Mouse (Mus musculus): ENCODE results near the gene Wdr24. TPM values are rescaled to one million over a fixed set of nuclear protein-coding genes. Genes with fewer than 3 reads are reported as not detected.

The Wdr24 gene
- polyA plus RNA-seq, 1 experiment from 2014 or later: 27.8 TPM

DNA sequence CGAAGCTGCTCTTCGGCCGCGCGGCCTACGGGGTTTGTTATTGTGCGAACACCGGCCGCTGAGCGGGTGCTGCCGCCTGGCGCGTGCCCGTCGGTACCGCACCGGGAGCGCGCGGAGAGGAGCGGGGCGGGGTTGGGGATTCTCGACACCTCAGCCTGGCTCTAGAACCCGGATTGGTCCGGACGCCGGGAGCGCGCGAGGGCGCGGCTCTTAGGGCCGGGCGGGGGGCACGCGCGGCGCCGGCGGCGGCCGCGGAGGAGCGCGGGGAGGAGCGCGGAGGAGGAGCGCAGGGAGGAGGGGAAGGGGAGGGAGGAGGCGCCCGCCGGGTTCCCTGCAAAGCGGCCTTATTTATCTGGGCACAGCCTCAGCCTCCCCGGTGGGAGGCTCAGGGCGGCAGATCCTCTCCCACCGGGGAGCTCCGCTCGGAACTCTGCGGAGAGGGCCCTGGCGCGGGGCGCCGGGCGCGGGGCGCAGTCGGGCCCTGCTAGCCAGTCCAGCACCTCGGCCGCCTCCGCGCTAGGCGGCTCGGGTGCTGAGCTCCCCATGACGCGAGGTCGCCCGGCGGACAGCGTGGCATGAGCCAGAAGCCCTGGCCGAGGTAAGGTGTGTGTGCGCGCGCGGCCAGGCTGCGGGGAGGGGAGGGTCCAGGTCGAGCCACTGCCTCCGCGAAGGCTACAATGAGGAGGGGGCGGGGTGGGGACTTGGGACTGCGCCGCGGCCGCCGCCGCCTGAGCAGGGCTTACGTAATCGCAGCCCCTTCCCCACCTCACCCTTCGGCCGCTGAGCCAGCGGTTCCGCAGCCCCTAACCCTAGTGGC lies 14.4 kb upstream of the Wdr24 start, which contains the start of gene Fbxl16:
Fbxl16 (plus strand) TSS at position 297 of the 817 bp plus-strand sequence.
- H3K27ac ChIP-seq: peak within 1 kb of the TSS; percentile 97
- H3K36me3 ChIP-seq (replicated peaks): no peaks in the 10 kb centered on the region
- H3K4me1 ChIP-seq: peaks cover 47% of the 10 kb centered on the region
- H3K4me2 ChIP-seq: peak within 1 kb of the TSS; percentile 80
- H3K9me3 ChIP-seq: no peaks in the 10 kb centered on the region
- H3K4me3 ChIP-seq (replicated peaks): peak within 1 kb of the TSS; percentile 85
- peak; percentile 86 for ATAC-seq (ENCODE audit: low FRiP score)
- under 1% methylated on average over 76 of the region's 100 CpGs for WGBS
- peak within 1 kb of the TSS; percentile 97 for H3K9ac ChIP-seq
- H3K27me3 ChIP-seq: peaks cover 20% of the 10 kb centered on the region

- H3K4me2 ChIP-seq: peak overlapping the region; percentile 80
- peak overlapping the region; percentile 85 for H3K4me3 ChIP-seq (replicated peaks)
- ATAC-seq (ENCODE audit: low FRiP score): peak; percentile 67
- peaks cover 20% of the 10 kb centered on the region for H3K27me3 ChIP-seq
- H3K27ac ChIP-seq: peak overlapping the region; percentile 97
- H3K36me3 ChIP-seq (replicated peaks): no peaks in the 10 kb centered on the region
- peaks cover 44% of the 10 kb centered on the region for H3K4me1 ChIP-seq
- WGBS: 11% methylated on average over 25 of the region's 25 CpGs
- peak overlapping the region; percentile 97 for H3K9ac ChIP-seq
- H3K9me3 ChIP-seq: no peaks in the 10 kb centered on the region
Observed at GRCm38 (mm10) chr17:25809606-25810340, 13.7 kb upstream of the Wdr24 start.

- no peak overlapping the region for H3K9ac ChIP-seq
- peak overlapping the region; percentile 80 for H3K4me2 ChIP-seq
- no peak for ATAC-seq (ENCODE audit: low FRiP score)
- no peaks in the 10 kb centered on the region for H3K36me3 ChIP-seq (replicated peaks)
- WGBS: 81% methylated on average over 4 of the region's 4 CpGs
- H3K4me3 ChIP-seq (replicated peaks): 0 out of 2 replicates have a peak overlapping the region, but pooled peaks have one; percentile 85
- H3K4me1 ChIP-seq: peaks cover 44% of the 10 kb centered on the region
- H3K9me3 ChIP-seq: no peaks in the 10 kb centered on the region
- H3K27ac ChIP-seq: no peak overlapping the region
- peaks cover 20% of the 10 kb centered on the region for H3K27me3 ChIP-seq
Observed at GRCm38 (mm10) chr17:25810890-25811289, 12.5 kb upstream of the Wdr24 start.

GRCm38 (mm10) chr17:25813471-25813870 lies 10.0 kb upstream of the Wdr24 start:
- Histone ChIP-seq H3K4me2 (peak overlapping the region; percentile 13; the same call in 1 of the 2 replicates), H3K36me3 (replicated peaks) (peaks cover 22% of the 10 kb centered on the region), H3K27me3 (peaks cover 35% of the 10 kb centered on the region), H3K4me3 (replicated peaks) (0 out of 2 replicates have a peak overlapping the region, but pooled peaks have one; percentile 3), H3K4me1 (peaks cover 37% of the 10 kb centered on the region), H3K27ac (no peak overlapping the region), H3K9ac (0 out of 2 replicates have a peak overlapping the region, but pooled peaks have one; percentile 21), H3K9me3 (no peaks in the 10 kb centered on the region)
- 4% methylated on average over 20 of the region's 20 CpGs for WGBS
- ATAC-seq (ENCODE audit: low FRiP score): no peak

- Histone ChIP-seq H3K9me3 (no peaks in the 10 kb centered on the region), H3K4me1 (peaks cover 19% of the 10 kb centered on the region), H3K27me3 (peaks cover 46% of the 10 kb centered on the region), H3K4me2 (no peak overlapping the region), H3K9ac (no peak overlapping the region), H3K36me3 (replicated peaks) (peaks cover 26% of the 10 kb centered on the region), H3K4me3 (replicated peaks) (no peak overlapping the region), H3K27ac (no peak overlapping the region)
- ATAC-seq (ENCODE audit: low FRiP score): no peak
- WGBS: 87% methylated on average over 11 of the region's 11 CpGs
Observed at GRCm38 (mm10) chr17:25817662-25818061, 5.8 kb upstream of the Wdr24 start.

DNA sequence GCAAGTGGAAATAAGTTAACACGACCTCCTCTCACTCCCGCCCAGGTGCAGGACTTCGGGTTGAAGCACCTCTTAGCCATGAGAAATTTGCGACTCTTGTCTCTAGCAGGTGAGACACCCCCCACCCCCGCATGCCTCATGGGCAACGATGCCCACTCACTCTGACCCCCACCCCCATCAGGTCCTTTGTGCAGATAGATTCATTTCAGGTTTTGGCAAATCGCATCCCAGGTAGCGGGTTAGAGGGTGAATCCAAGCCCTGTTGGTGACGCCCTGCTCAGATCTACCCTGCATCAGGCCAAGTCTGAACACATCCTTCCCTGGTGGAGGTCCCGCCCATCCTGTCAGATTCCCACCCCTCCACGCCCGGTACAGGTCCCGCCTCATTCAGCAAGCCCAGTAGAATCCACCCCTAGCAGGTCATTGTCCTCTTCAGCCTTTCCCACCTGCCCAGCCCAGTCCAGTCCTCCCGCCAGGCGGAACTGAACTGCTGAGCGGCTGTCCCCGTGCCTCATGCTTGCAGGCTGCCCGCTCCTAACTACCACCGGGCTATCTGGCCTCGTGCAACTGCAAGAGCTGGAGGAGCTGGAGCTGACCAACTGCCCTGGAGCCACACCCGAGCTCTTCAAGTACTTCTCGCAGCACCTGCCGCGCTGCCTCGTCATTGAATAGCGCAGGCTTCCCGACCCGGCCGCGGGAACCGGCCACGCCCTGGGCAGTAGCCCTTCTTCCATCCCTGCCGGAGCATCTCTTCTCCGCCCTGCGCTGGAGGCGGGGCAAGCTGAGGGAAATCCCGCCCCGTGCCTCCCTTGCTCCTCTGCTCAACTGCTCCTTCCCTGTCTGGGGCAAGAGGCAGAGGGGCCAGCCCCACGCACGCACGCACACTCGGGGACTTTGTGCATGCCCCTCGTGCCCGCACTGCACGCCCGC lies 4.3 kb upstream of the Wdr24 start:
- peak overlapping the region; percentile 38 for H3K4me2 ChIP-seq
- WGBS: 8% methylated on average over 46 of the region's 46 CpGs
- H3K4me3 ChIP-seq (replicated peaks): peak overlapping the region; percentile 21
- H3K27ac ChIP-seq: no peak overlapping the region
- H3K9me3 ChIP-seq: no peaks in the 10 kb centered on the region
- no peak for ATAC-seq (ENCODE audit: low FRiP score)
- H3K4me1 ChIP-seq: peaks cover 18% of the 10 kb centered on the region
- H3K36me3 ChIP-seq (replicated peaks): peaks cover 26% of the 10 kb centered on the region
- H3K9ac ChIP-seq: no peak overlapping the region
- peaks cover 42% of the 10 kb centered on the region for H3K27me3 ChIP-seq

DNA sequence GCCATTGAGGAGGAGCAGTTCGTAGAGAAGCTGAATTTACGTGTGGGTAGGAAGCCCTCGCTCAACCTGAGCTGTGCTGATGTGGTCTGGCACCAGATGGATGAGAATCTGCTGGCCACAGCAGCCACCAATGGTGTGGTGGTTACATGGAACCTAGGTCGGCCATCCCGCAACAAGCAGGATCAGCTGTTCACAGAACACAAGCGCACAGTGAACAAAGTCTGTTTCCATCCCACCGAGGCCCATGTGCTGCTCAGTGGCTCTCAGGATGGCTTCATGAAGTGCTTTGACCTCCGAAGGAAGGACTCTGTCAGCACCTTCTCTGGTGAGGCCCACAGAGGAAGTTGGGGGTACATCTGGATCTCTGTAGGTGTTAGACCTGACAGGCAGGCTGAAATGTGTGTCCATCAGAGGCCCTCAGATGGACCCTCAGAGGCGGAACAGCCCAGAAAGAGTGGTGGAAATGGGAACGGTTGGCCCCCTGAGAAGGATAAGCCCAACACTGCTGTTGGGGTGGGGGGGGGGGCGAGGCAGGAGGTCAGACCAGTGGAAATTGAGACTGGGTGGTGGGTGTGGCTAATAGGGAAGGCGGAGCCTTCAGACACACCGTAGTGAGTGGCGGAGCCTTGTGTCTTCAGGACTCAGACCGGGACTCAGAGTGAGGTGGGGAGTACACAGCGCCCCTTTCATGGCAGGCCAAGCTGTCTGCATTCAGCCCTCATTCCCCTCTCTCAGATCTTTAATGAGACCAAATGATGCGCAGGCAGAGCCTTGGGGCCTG lies 1.1 kb downstream of the Wdr24 start:
- H3K4me1 ChIP-seq: peaks cover 55% of the 10 kb centered on the region
- peak overlapping the region; percentile 95 for H3K4me2 ChIP-seq
- H3K4me3 ChIP-seq (replicated peaks): peak overlapping the region; percentile 61
- peak overlapping the region; percentile 76 for H3K9ac ChIP-seq
- peaks cover 16% of the 10 kb centered on the region for H3K27me3 ChIP-seq
- WGBS: 78% methylated on average over 17 of the region's 17 CpGs
- ATAC-seq (ENCODE audit: low FRiP score): no peak
- H3K36me3 ChIP-seq (replicated peaks): peaks cover 26% of the 10 kb centered on the region
- no peak overlapping the region for H3K27ac ChIP-seq
- H3K9me3 ChIP-seq: no peaks in the 10 kb centered on the region

DNA sequence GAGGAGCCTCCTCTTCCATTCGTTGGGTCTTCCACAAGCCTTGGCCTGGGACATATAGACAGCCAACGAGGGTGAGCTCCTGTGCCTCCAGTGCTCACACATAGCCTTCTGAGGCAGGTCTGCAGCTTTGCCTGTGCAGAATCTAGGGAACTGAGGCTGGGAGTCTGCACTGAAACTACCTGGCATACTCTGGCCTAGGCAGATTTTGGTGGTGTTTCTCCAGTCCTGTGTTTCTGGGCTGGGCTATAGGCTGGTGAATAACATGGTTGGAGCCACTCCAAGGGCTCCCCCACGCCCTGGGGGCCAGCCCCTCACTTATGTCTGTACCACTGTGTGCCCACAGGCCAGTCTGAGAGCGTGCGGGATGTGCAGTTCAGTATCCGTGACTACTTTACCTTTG lies 1.9 kb downstream of the Wdr24 start:
- Histone ChIP-seq H3K4me1 (peaks cover 61% of the 10 kb centered on the region), H3K4me3 (replicated peaks) (0 out of 2 replicates have a peak overlapping the region, but pooled peaks have one; percentile 4), H3K9me3 (no peaks in the 10 kb centered on the region), H3K36me3 (replicated peaks) (peaks cover 31% of the 10 kb centered on the region), H3K27me3 (peaks cover 8% of the 10 kb centered on the region), H3K9ac (no peak overlapping the region), H3K27ac (no peak overlapping the region), H3K4me2 (peak overlapping the region; percentile 95; the same call in 1 of the 2 replicates)
- no peak for ATAC-seq (ENCODE audit: low FRiP score)
- WGBS: 93% methylated on average over 6 of the region's 6 CpGs

DNA sequence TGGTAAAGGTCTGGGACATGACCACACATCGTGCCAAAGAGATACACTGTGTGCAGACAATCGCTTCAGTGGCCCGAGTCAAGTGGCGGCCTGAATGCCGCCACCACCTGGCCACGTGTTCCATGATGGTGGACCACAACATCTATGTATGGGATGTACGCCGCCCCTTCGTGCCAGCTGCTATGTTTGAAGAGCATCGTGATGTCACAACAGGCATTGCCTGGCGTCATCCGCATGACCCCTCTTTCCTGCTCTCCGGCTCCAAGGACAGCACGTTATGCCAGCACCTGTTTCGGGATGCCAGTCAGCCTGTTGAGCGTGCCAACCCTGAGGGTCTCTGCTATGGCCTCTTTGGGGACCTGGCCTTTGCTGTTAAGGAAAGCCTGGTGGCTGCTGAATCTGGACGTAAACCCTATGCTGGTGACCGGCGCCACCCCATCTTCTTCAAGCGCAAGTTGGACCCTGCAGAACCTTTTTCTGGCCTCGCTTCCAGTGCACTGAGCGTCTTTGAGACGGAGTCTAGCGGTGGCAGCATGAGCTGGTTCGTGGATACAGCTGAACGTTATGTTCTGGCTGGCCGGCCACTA lies 2.6 kb downstream of the Wdr24 start:
- no peak for ATAC-seq (ENCODE audit: low FRiP score)
- Histone ChIP-seq H3K27ac (no peak overlapping the region), H3K4me2 (0 out of 2 replicates have a peak overlapping the region, but pooled peaks have one; percentile 13), H3K4me1 (peaks cover 68% of the 10 kb centered on the region), H3K4me3 (replicated peaks) (no peak overlapping the region), H3K9ac (no peak overlapping the region), H3K36me3 (replicated peaks) (peaks cover 38% of the 10 kb centered on the region), H3K9me3 (no peaks in the 10 kb centered on the region), H3K27me3 (0 out of 2 replicates have a peak, but pooled peaks cover 3% of the 10 kb centered on the region)
- WGBS: 95% methylated on average over 27 of the region's 27 CpGs

DNA sequence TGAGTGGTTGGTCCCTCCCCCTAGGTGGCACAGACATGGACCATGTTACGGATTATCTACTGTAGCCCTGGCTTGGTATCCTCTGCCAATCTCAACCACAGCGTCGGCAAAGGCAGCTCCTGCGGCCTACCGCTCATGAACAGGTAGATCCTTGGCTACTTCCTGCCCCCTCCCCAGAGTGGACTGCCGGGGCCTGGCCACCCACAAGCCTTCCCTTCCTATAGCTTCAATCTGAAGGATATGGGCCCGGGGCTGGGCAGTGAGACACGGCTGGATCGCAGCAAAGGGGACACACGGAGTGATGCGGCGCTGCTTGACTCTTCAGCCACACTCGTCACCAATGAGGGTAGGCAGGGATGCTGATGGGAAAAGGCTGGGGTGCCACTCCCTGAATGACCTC lies 3.6 kb downstream of the Wdr24 start:
- H3K36me3 ChIP-seq (replicated peaks): peaks cover 47% of the 10 kb centered on the region

More for the DNA sequence above, 3.6 kb downstream of the Wdr24 start:
- no peak overlapping the region for H3K9ac ChIP-seq
- H3K4me1 ChIP-seq: peaks cover 78% of the 10 kb centered on the region
- H3K4me3 ChIP-seq (replicated peaks): no peak overlapping the region
- H3K4me2 ChIP-seq: no peak overlapping the region
- no peak overlapping the region for H3K27ac ChIP-seq
- no peak for ATAC-seq (ENCODE audit: low FRiP score)
- 94% methylated on average over 13 of the region's 13 CpGs for WGBS
- H3K9me3 ChIP-seq: no peaks in the 10 kb centered on the region
- H3K27me3 ChIP-seq: 0 out of 2 replicates have a peak, but pooled peaks cover 3% of the 10 kb centered on the region
